In the genomic region with DNA sequence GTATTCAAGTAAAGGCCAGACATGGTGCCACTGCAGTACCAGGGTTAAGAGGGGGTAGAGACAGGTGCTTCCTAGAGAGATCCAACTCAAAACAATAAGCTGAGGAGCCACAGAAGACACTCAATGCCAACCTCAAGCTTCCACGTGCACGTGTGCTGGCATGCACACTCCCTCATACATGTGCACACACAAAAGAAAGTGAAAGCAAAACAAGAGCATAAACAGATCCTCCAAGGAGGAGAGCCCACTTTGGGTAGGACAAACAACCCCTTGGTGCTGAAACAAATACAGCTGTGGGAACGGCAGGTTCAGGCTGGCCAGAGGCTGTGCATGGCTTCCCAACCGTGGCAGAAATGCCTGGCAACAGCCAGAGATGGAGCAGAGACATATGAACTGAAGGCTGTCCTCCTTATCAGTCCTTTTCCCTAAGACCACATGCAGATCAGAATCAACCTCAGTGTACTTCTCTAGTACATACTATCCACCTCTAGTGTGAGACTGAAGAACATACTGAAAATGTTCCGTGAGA, we compare ENCODE assay signal across 22 mouse cellular contexts. TPM values are rescaled to one million over a fixed set of nuclear protein-coding genes. Genes with fewer than 3 reads are reported as not detected.
DNase-seq lines count a peak whose midpoint lies in the region; ATAC-seq and TF ChIP-seq lines count a peak whose summit lies in the region.
"Had no signal": no experiment of that assay in that cellular context is flagged by ENCODE, and none has a peak within 500 bp of the region (broad histone marks: within the 10 kb centered on the region; RNA-seq: fewer than 3 reads in every experiment).

No protein-coding gene starts in this region.

- peak; percentile 44 for DNase-seq in A20 (ENCODE audit: low read depth, low spot score)
- DNase-seq in CH12.LX (ENCODE audit: extremely low read depth) = no peak
- DNase-seq in kidney, adult 9 months = peak; percentile 74
- DNase-seq in kidney, postnatal 25 days = peak; percentile 56 to 80
- no peak for DNase-seq in urinary bladder, postnatal 4 days (ENCODE audit: low spot score in 2 of 2)
- DNase-seq in layer of hippocampus, postnatal 25 days (ENCODE audit: extremely low spot score in 1 of 2, low spot score in 1 of 2) = no peak
- DNase-seq: cerebellum, adult 11-12 months; cerebellum, postnatal 14 days; forebrain, postnatal 0 days; gastrocnemius, postnatal 14 days; heart, adult 18-20 months; heart, postnatal 10 days; lung, adult 2 months; lung, postnatal 14 days had no signal

- dilution Hi-C loops in CH12.LX (cut with MboI; ENCODE audit: extremely low pct_ligation_motif_present, extremely low pct_unique_long_range_greater_than_20kb, low sequenced_read_pairs) = no loop called here

- H3K4me1 ChIP-seq in CH12.LX (ENCODE audit: control insufficient read depth in 1 of 2, insufficient read depth in 2 of 2) = peaks cover 8 to 34% of the 10 kb centered on the region in 2 experiments; a peak in 3 of 4 replicates
- H3K4me1 ChIP-seq: intestine, embryonic 15.5 days had no signal

- H3K4me2 ChIP-seq in CH12.LX (ENCODE audit: insufficient read depth, low read depth, poor library complexity, severe bottlenecking) = peak overlapping the region; percentile 79
- H3K4me2 ChIP-seq: embryonic facial prominence, embryonic 12.5 days; heart, embryonic 12.5 days; intestine, embryonic 15.5 days; midbrain, embryonic 15.5 days had no signal

- H3K27ac ChIP-seq in CH12.LX (ENCODE audit: insufficient read depth, low read depth) = peak overlapping the region; percentile 36
- H3K27ac ChIP-seq: embryonic facial prominence, embryonic 12.5 days; hindbrain, embryonic 10.5 days; intestine, embryonic 15.5 days; midbrain, embryonic 15.5 days had no signal

- peak overlapping the region; percentile 49; the same call in 1 of the 2 replicates for H3K9ac ChIP-seq in CH12.LX (ENCODE audit: insufficient read depth, low read depth)
- H3K9ac ChIP-seq: embryonic facial prominence, embryonic 12.5 days; forebrain, postnatal 0 days; heart, embryonic 12.5 days; intestine, embryonic 15.5 days; midbrain, embryonic 15.5 days had no signal

- peak; percentile 30; the same call in 1 of the 2 replicates for TF ChIP-seq EP300 in CH12.LX (IDR thresholded peaks at IDR 0.05; ENCODE audit: low read length)

- no peaks in the 10 kb centered on the region for H3K9me3 ChIP-seq in CH12.LX (replicated peaks; ENCODE audit: low read length)
- H3K9me3 ChIP-seq: embryonic facial prominence, embryonic 12.5 days; heart, embryonic 12.5 days; hindbrain, embryonic 10.5 days; intestine, embryonic 15.5 days; midbrain, embryonic 15.5 days had no signal

- TF ChIP-seq CTCF in CH12.LX (conservative IDR thresholded peaks at IDR 0.05 in 1 of 2, IDR thresholded peaks at IDR 0.05 in 1 of 2; ENCODE audit: low read depth in 2 of 2, low read length in 2 of 2) = no peak

- TF ChIP-seq POLR2A in CH12.LX (IDR thresholded peaks at IDR 0.05; ENCODE audit: low read depth, low read length) = no peak

- in situ Hi-C loops in CH12.LX (cut with MboI; ENCODE audit: low pct_ligation_motif_present, low pct_unique_long_range_greater_than_20kb, low sequenced_read_pairs) = loop anchor here (25.0 kb wide), 3 partner anchors 183 to 533 kb away; partner anchors contain the start of genes Kdm3a and Rmnd5a

- no peaks in the 10 kb centered on the region for H3K27me3 ChIP-seq in CH12.LX (replicated peaks)
- H3K27me3 ChIP-seq: embryonic facial prominence, embryonic 12.5 days; heart, embryonic 12.5 days; intestine, embryonic 15.5 days; midbrain, embryonic 15.5 days had no signal

- peaks cover 34 to 48% of the 10 kb centered on the region in 2 experiments for H3K36me3 ChIP-seq in CH12.LX (replicated peaks in 1 of 2; ENCODE audit: control insufficient read depth in 1 of 2, insufficient read depth in 1 of 2, low read length in 1 of 2)

- TF ChIP-seq RAD21 in CH12.LX (IDR thresholded peaks at IDR 0.05; ENCODE audit: low read depth, low read length) = no peak

- ATAC-seq in monocyte, adult 5-6 weeks (replicated peaks; ENCODE audit: insufficient number of reproducible peaks, low FRiP score, low TSS enrichment, poor library complexity, severe bottlenecking) = no peak
- ATAC-seq: forebrain, postnatal 0 days; hindbrain, embryonic 16.5 days; intestine, embryonic 15.5 days; midbrain, embryonic 15.5 days had no signal

- peaks cover 43% of the 10 kb centered on the region for H3K79me2 ChIP-seq in CH12.LX (replicated peaks; ENCODE audit: control insufficient read depth, extremely low read depth, insufficient read depth, poor library complexity, severe bottlenecking)

- H3K4me3 ChIP-seq in CH12.LX (replicated peaks in 1 of 3; ENCODE audit: low read depth in 2 of 3, low read length in 2 of 3, poor library complexity in 1 of 3) = peak overlapping the region; percentile 26 to 38 (median 27)
- H3K4me3 ChIP-seq: embryonic facial prominence, embryonic 12.5 days; heart, embryonic 12.5 days; hindbrain, embryonic 10.5 days; intestine, embryonic 15.5 days; midbrain, embryonic 15.5 days; myocyte had no signal

TF ChIP-seq in CH12.LX, 34 proteins besides CTCF, POLR2A, EP300 and RAD21:
- TF ChIP-seq MYC (IDR thresholded peaks at IDR 0.05; ENCODE audit: low read depth, low read length) (peak; percentile 86), PAX5 (IDR thresholded peaks at IDR 0.05; ENCODE audit: low read length) (no peak), MAX (IDR thresholded peaks at IDR 0.05; ENCODE audit: low read length) (peak; percentile 72), ZMIZ1 (IDR thresholded peaks at IDR 0.05; ENCODE audit: low read depth, low read length) (no peak), ELF1 (IDR thresholded peaks at IDR 0.05; ENCODE audit: low read depth, low read length) (no peak), MXI1 (IDR thresholded peaks at IDR 0.05; ENCODE audit: low read depth, low read length) (peak; percentile 70; the same call in 1 of the 2 replicates), TCF12 (IDR thresholded peaks at IDR 0.05; ENCODE audit: low read depth, low read length) (peak; percentile 53; the same call in 1 of the 2 replicates), IRF4 (IDR thresholded peaks at IDR 0.05; ENCODE audit: low read depth, low read length) (peak; percentile 29; the same call in 1 of the 2 replicates), BHLHE40 (IDR thresholded peaks at IDR 0.05; ENCODE audit: low read depth, low read length) (peak; percentile 93), NELFE (IDR thresholded peaks at IDR 0.05; ENCODE audit: low read depth, low read length) (no peak), ETS1 (conservative IDR thresholded peaks at IDR 0.05; ENCODE audit: low read depth, low read length) (peak; percentile 74)

RNA-seq across cellular contexts. Expression of gene Mrpl35, which starts 6.9 kb away (rescaled TPM):
- total RNA-seq in CH12.LX (2012; rRNA removed) (35.8 and 36.3 TPM in 2 replicates), CH12.LX (2014; rRNA removed) (54.2 and 70.2 TPM in 2 replicates)
- 82.7 and 85.1 TPM in 2 replicates for polyA plus RNA-seq in CH12.LX (2012; ENCODE audit: insufficient read length, low read depth)
- total RNA-seq in monocyte, adult 5-6 weeks (2017) = 9.6 to 29.0 TPM (median 17.5 TPM) in 3 replicates
- 10 to 100 TPM; 28.6 to 31.7 TPM for total RNA-seq in layer of hippocampus, postnatal 25 days (2021)

RNA-seq across cellular contexts. Expression of gene Immt, which starts 11.3 kb away (rescaled TPM):
- 97.5 and 126 TPM in 2 replicates for total RNA-seq in CH12.LX (2012; rRNA removed)
- total RNA-seq in CH12.LX (2014; rRNA removed) = 156 and 161 TPM in 2 replicates
- 146 and 156 TPM in 2 replicates for polyA plus RNA-seq in CH12.LX (2012; ENCODE audit: insufficient read length, low read depth)
- 77.9 to 115 TPM (median 82.7 TPM) in 3 replicates for total RNA-seq in monocyte, adult 5-6 weeks (2017)
- 100 to 1,000 TPM; 131 to 143 TPM for total RNA-seq in layer of hippocampus, postnatal 25 days (2021)

Comparison
In these comparisons a context has a peak if more than half of its experiments do, and no peak if none do; other contexts are left out.
1. DNase-seq: peak in A20 (single experiment), kidney, adult 9 months (single experiment) and kidney, postnatal 25 days (2 of 2); none in CH12.LX (single experiment), urinary bladder, postnatal 4 days (0 of 2) and layer of hippocampus, postnatal 25 days (0 of 2).